Mouse (Mus musculus) layer of hippocampus, adult 18-20 months (tissue): Measurements from ENCODE around the gene Katnal1. TPM values are rescaled to one million over a fixed set of nuclear protein-coding genes. Genes with fewer than 3 reads are reported as not detected.

ENCODE experiments used
- DNase-seq, 2 experiments: peaks; one replicate each; pipeline ENCODE4 v3.0.0; 2022; ENCODE audit warnings: low spot score in 2 of 2
- long read RNA-seq: library from polyadenylated mRNA; stranded (forward); transcript quantifications from one replicate; pipeline ENCODE4 v2.0.0, GENCODE M21; 2021
- total RNA-seq, 2 experiments: library from RNA; stranded (reverse); gene quantifications; 2 replicates each; pipeline ENCODE4 v1.2.3; 2021

Gene Katnal1
- 10 to 100 TPM; 62.6 to 65.4 TPM for total RNA-seq
- long read RNA-seq, full-length matches to known transcripts: 23 of 47 reads
- long read RNA-seq, partial matches to known transcripts: 4 of 47 reads
- long read RNA-seq, other reads (novel, unspliced or antisense): 20 of 47 reads

DNA sequence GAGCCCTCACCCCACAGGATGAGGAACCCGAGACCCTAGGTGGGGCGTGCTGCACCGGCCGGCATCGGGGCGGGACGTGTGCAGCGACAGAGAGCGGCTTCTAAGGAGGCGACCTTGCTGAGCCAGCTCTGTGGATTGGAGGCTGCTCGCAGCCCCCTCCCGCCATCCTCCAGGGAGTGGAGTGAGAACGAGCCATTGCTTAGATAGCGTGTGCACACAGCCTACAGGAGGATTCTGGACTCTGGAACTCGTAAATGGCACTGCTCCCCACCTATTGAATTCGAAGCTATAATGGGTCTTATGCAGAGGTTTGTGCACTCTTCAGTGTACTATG is at the start of gene Katnal1:
TSS of gene Katnal1 (minus strand) at position 205 of the 334 bp plus-strand sequence.
- DNase-seq: no peak

DNA sequence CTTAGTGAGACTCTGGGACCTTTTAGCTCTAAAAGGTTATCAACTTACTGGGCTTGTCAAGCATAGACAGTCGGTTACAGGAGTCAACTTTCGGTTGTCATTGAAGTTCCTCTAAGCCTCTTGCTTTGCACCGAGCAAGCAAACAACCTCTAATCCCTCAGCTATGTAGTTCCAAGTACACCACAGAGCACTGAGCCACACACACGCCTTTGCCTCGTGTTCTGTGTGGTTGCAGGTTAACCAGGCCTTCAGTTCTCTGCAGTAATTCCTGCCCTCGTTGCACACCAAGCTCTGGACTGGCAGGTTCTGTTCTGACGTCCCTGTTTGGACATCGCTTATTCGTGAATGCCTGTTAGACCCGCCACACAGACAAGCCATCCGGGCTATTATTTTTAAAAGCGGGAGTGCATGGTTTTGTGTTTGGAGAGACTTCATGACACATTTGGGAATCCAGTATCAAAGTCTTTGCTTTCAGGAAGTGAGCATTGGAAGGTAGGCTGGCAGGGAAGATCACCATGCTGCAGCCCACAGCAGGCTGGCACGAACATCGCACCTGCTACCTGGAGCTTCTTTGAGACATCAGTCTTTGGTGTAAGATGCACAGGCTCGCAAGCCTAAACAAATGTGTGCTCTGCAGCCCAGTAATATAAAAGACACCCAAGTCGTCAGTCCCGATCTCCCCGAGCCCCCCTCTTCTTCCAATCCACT is 49.5 kb upstream of the Katnal1 start:
- no peak for DNase-seq

DNA sequence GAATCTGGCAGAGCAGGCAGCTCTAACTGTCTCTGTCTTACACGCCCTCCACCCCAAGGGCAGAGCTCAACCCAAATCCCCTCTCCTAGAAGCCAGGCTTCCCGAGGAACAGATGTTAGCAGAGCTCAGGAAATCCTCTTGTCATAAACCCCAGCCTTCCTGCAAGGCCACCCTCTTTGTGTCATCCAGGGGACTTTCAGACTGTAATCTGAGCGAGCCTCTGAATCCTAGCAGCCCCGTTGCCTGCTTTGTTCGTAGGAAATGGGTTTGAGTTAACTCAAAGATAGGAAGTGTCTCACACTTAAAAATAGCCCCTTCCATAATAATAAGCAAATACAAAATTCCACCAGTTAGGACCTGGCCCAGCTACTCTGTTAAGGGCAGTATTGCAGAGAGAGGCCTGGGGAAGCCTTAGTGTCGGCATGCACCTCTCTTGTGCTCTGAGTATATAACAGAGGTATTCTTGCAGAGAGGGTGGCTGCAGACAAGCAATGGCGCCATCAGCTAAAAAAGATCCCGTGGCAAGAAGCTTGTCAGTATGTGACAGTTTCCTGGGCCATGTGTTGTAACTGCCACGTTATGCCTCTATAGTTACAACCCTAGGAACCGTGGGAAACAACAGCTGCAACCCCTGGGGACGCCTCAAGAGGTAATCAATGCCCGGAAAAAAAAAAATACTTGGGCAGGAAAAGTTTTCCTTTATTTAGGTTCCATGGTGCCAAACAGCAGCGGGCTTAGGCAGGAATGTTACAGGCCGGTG is 48.8 kb upstream of the Katnal1 start:
- DNase-seq: no peak

DNA sequence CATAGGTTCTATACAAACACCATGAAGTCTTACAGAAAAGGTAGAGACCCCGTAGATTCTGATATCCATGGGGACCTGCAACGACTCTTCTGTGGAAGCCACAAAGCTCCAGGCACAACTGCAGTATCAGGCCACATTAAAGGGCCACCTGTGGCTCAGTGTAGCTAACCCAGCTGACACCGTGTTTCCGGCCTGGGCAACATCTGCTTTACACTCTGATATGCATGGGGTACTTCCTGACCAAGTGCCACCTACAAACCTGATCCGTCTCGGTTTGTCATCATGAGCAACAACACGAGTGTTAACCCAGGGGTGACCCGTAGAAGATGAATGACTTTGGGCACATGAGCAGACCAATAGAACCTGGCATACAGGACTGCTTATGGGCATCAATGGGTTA is 47.8 kb upstream of the Katnal1 start:
- no peak for DNase-seq

DNA sequence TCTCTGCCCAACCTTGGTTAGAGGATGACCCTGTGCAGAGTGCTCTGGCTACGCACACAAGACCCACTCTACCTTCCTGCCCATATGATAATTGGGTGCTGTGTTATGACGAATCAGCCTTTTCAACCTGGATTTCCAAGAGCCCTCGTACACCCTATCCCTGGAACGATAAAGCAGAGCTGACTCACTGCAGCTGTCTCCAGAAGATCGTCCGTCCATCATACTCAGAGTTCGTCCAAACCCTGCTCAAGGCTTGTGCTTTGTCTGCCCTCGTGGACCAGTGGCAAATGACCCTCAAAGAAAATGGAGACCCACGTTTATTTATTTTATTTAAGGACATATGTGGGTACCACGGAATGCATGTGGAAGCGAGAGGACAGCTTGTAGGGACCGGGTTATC is 45.9 kb upstream of the Katnal1 start:
- no peak for DNase-seq

DNA sequence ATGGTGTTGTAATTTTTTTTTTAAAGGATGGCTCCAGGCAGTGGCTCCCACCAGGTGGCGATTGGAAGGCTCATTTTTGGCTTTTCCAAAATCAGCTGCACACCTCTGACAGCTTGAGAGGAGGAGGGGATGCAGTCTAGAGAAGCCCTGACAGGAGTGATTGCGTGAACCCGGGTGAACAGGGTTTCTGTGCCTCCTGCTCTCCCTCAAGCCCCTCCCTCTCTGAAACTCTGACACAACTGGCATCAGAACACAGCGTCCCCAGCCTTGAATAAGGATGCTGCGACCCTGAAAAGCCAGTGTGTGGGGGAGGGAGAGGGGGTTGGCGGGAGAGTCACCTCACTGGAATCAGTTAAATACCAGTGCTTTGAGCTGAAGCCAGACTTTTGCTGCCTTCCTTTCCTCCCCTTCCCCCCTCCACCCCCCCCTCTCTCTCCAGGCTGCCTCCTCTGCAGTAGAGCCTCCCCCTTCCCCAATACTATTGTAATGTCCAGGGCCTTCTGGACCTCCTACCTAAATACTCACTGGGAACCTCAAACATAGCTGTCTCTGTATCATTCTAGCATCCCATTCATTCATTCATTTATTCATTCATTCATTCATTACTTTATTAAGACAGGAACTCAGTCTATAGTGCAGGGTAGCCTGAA is 44.0 kb upstream of the Katnal1 start:
- DNase-seq: no peak

DNA sequence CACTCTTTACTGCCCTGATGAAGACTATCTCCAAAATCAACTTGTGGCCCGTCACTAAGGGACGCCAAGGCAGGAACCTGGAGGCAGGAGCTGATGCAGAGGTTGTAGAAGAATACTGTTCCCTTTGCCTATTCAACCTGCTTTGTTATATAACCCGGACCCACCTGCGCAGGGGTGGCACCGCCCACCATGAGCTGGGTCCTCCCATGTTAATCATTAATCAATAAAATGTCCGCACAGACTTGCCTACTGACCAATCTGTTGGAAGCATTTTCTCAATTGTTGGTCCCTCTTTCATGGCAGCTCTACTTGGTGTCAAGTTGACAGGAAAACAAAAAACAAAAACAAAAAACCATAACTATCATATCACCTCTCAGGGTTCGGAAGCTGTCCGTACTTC is 43.0 kb upstream of the Katnal1 start:
- DNase-seq: no peak

DNA sequence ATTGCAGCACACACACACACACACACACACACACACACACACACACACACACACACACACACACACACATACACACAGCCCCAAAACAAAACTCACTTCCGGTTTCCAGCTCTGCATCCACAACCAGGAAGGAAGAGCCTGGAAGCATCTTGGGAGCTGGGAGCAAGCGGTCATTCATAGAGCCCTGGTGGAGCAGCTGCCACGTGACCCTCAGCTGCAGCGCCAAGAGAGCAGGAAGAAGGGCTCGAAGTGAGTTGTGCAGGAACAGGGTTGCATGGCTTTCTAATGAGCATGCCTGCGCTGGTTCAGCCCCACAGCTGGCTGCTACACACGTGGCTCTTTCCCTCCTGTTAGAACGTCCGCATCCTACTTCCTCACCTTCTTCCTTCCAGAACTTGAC is 40.5 kb upstream of the Katnal1 start:
- DNase-seq: no peak

DNA sequence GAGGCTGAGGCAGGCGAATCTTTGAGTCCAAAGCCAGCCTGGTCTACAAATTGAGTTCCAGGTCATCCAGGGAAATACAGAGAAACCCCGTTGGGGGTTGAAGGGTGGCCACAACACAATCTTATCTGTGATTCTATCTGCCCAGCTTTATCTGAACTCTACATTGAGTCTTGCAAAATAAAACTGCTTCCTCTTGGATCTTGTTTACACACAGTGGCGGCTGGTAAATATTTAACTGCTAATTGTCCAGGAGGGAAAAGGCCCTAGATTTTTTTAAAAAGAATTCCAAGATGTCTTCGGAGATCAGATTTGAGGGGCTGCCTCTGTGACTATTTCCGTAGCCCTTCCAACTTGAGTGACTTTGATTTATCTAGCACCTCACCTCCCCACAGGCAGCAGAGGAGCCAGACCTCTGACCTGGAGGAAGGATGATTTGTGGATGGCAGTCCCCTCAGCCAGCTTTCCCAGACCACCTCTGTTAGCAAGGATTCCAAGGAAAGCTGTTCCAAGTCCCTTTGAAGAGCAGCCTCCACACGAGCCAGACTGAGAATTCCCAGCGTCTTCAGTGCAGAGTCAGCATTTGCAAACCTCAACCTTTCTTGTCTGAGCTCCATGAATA is 39.9 kb upstream of the Katnal1 start:
- DNase-seq: no peak

DNA sequence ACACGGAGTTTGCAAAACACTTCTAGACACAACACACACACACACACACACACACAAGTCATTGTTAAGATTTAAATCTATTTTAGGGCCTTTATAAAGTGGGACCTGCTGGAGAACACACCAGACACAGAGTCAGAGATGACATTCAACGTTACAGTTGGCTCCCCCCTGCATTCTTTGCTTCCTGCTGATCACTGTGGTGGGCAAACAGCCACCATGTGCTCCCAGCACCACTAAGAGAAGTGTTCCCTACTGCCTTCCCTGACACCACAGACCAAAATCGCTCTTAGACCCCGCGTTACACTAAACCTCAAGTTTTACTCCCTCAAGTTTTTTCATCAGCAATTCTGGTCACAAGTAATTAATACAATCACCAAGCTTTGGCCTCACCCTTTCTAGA is 39.1 kb upstream of the Katnal1 start:
- DNase-seq: no peak

DNA sequence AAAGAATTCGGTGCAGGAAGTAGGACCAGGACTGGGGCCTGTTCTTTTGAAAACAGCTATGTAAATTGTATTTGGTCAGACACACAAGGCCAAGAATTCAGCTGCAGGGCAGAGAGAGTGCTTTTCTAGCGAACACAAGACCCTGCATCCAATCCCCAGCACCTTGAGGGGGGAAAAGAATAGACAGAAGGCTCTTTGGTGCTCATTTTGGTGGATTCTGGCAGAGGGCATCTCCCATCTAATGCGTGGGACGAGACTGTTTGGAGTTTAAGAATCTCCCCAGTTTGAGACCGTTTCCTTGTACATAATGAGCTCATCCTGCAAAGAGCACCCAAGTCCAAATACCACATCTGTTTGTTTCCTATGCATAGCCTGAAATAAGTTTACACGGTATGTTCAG is 37.3 kb upstream of the Katnal1 start:
- no peak for DNase-seq

DNA sequence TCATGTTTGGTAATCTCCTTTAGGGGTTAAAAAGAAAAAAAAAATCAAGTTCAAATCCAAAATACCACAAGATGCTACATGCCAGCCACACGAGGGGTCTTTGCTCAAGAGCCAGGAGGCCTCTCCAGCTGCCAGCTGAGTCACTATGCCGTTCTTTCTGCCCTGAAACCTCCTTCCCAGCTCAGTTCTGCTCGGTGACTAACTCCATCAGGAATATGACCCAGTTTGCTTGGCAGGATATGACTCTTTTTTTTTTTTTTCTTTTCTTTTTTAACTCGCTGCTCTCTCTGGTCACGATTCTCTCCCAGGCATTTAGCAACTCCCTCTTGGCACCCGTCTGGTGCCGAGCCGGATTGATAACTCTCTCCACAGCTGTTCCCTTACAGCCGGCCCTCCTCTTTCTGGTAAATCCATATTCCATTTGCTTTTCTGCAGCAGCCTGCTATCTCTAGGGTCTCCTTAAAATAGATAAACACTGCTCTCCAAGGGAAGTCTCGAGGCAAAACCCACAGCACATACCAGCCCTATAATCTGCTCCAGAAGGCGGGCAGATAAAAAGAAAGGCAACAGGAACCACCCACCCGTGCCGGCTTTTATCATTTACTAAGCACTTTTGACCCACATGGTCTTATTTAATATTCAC is 36.7 kb upstream of the Katnal1 start:
- peak; percentile 74 to 80 for DNase-seq

DNA sequence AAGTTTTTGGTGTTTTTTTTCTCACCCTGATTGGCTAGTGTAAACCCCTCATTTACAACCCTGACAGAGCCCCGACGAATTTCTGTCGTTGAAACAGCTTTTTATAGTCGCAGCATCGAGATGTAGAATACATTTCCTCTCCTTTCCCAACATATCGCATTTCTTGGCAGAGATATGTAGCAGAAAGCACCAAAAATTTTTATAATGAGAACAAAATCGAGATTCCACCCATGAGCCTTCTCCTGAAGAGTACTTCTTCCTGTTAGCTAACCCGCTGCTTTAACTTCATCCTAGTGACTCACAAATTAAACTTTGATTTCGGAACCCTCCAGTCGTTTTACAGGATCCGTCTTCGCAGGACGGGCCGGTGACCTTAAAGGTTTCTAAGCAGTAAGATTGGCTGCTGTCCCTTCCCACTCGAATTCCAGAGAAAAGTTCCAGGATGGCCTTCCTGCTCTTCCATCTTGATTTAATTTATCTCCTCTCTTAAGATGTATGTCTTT is 36.0 kb upstream of the Katnal1 start:
- peak in 1 of 2 experiments; percentile 7 for DNase-seq

DNA sequence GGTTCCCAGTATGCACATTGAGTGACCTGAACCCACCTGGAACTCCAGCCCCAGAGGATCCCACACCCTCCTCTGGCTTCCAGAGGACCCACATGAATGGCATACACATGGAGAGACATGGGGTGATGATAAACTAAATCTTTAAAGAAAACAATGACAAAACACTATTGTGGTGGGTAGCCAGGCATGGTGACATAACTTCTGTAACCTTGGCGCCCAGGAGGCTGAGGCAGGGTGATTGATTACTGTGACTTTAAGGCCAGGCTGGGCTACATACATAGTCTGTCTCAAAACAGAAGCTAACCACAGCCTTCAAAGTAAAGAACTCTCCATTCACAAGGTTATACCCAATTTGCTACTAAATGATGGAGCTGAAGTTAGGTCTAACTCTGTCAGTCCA is 35.1 kb upstream of the Katnal1 start:
- DNase-seq: no peak

DNA sequence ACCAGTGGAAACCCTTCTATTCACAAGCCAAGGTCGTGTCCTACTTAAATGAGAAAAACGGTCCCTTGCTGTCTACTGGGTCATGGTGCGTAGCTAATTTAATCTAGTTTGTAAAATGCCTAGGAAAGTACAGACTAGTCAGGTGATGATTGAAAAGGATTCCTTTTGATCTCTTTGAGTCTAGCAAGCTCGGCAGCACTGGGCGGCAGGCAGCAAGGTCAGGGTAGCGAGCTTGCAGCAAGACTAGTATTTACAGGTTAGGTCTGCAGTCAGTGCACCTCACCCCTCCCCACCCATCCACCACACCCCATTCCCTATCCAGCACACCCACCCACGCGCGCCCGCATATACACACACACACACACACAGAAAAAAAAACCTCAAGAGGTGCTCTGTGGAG is 31.1 kb upstream of the Katnal1 start:
- DNase-seq: no peak

DNA sequence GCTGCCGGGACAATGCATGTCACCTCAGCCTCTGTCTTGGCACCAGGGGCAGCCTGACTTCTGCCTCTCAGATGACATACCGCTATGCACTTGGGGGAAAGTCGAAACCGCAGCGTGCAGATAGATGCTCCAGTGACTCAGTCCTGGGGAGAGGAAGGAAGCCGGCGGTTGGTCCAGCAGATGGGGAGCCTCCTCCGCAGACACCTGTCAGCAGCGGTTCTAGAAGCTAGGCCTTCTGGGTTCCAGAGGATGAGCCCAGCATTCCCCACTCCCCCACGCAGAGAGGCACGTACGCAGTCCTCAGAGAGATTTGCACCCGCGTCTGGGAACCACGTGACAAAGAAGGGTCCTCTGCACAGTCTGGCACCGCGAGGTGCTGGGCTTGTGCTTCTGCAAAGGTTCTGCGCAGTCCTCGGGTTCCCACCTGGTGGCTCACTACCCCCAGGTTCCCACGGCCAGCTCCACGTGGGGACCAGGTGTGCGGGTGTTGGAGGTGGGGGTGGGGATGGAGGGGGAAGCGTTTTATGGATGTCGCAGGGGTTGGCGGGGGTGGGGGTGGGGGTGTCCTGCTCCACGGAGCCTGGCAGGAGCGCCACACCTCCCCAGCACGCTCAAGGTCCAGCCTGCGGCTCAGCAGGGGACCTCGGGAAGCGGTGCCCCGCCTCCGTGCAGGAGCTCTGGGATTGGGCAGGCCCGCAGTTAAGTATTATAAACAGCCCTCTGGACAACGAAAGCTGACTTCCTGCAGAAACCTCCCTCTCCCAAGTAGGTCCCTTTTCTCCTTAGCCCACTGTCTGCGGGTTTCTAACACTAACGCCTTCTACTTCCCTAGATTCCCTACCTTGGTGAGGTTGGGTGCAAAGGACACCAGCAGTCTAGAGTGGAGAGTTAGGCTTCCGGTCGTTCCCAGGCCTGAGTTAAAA is 30.2 kb upstream of the Katnal1 start:
- DNase-seq: peak; percentile 72 to 80

DNA sequence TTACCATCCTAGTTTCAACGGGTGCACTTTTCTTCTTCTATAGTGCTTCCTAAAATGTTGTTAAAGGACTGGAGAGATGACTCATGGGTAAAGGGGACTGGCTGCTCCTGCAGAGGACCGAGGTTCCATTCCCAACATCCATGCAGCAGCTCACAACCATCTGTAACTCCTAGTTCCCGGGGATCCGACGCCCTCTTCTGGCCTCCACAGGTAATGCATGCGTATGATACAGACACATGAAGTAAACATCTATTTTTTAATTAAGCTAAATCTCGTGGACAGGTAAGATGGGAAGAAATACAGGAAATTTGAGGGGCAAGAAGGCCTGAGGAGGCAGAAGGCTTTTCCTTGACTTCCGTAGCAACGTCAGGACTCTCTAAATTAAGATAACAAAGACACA is 29.2 kb upstream of the Katnal1 start:
- peak in 1 of 2 experiments; percentile 49 for DNase-seq

DNA sequence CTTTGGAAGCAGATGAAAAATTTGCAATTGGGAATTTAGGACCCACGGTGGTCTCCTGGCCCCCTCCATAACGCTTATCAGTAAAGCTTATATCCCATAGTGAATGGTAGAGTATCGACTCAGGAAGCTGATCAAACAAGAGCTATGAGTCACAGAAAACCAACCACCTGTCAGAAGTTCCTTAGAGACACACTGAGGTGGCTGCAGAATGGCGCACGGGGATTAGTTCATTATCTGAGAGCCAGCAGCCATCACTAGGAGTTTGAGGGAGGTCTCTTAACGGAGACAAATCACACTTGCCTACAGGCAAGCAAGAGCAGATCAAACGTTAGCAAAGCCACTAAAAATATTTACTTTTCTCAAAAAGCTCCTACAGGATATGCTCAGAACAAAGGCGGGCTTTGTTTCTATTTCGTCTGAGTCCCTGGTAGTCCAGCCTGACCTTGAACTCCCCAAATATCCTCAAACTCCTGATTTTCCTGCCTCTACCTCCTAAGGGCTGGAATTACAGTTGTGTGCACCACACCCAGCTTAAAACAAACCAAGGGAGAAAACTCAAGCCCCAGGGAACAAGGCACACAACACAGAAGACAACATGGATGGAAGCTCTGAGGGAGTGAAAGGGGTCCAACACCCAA is 27.9 kb upstream of the Katnal1 start:
- DNase-seq: no peak

DNA sequence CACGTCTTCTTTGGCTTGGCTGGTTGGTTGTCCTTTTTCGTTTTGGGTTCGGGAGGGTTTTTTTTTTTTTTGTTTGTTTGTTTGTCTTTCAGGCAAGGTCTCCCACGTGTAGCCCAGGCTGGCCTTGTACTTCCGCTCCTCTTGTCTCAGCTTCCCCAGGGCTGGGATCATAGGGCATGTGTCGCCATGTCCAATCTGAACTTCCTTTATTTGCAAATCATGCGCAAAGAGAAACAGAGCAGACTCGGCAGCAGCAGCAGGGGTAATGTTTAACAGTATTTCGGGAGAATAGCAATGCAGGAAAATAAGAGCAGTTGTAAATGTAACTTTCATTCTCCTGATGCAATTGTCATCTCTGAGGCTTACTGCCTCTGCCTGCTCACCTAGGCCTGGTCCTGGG is 27.0 kb upstream of the Katnal1 start:
- no peak for DNase-seq

DNA sequence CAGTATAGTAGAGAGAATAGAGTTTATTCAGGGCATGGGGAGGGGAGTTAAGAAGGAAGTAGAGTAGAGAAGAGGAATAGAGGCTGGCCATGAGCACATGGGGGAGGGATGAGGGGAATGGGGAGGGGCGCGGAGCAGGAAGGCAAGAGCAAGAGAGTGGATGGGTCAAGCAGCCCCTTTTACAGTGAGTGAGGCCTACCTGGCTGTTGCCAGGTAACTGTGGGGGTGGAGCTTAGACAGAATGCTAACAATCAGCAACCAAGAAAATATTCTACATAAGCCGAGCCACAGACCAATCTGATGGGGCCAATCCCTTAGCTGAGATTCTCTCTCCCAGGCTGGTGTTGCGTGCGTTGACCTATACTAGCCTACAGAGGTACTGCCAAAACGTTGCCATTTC is 26.5 kb upstream of the Katnal1 start:
- DNase-seq: no peak
